Mouse (Mus musculus): ENCODE results near the gene Cnksr2.

The Cnksr2 gene

GRCm38 (mm10) chrX:158043057-158043843 lies at the start of gene Cnksr2:
Gene Cnksr2 (minus strand): TSS chrX:158043294.
- DNase-seq (ENCODE audit: low spot score in 2 of 2) = peak in 1 of 2 experiments; percentile 38

- no peak for DNase-seq (ENCODE audit: low spot score in 2 of 2)
Measured at GRCm38 (mm10) chrX:158043844-158044140, 698 bp upstream of the Cnksr2 start.

- DNase-seq (ENCODE audit: low spot score in 2 of 2) = peak in 1 of 2 experiments; percentile 35
Measured at GRCm38 (mm10) chrX:158042255-158043056, 638 bp downstream of the Cnksr2 start.

- peak in 1 of 2 experiments; percentile 2 for DNase-seq (ENCODE audit: low spot score in 2 of 2)
Measured at GRCm38 (mm10) chrX:158041703-158042102, 1.4 kb downstream of the Cnksr2 start.

GRCm38 (mm10) chrX:157951698-157952097 lies 91.4 kb downstream of the Cnksr2 start:
- DNase-seq (ENCODE audit: low spot score in 2 of 2) = no peak

GRCm38 (mm10) chrX:157949256-157949655 lies 93.8 kb downstream of the Cnksr2 start:
- DNase-seq (ENCODE audit: low spot score in 2 of 2) = no peak

- no peak for DNase-seq (ENCODE audit: low spot score in 2 of 2)
Measured at GRCm38 (mm10) chrX:157945121-157945520, 98.0 kb downstream of the Cnksr2 start.

- no peak for DNase-seq (ENCODE audit: low spot score in 2 of 2)
Measured at GRCm38 (mm10) chrX:157936611-157937010, 106.5 kb downstream of the Cnksr2 start.

GRCm38 (mm10) chrX:157920093-157920492 lies 123.0 kb downstream of the Cnksr2 start:
- DNase-seq (ENCODE audit: low spot score in 2 of 2) = no peak

- DNase-seq (ENCODE audit: low spot score in 2 of 2) = no peak
Measured at GRCm38 (mm10) chrX:157829983-157830382, 213.1 kb downstream of the Cnksr2 start.

GRCm38 (mm10) chrX:157818921-157819260 lies 224.2 kb downstream of the Cnksr2 start:
- DNase-seq (ENCODE audit: low spot score in 2 of 2) = peak in 1 of 2 experiments; percentile 5

- peak in 1 of 2 experiments; percentile 29 for DNase-seq (ENCODE audit: low spot score in 2 of 2)
Measured at GRCm38 (mm10) chrX:157818207-157818920, 224.7 kb downstream of the Cnksr2 start, which contains the start of gene Klhl34. Gene Klhl34 (plus strand): TSS chrX:157818435.

- peak in 1 of 2 experiments; percentile 28 for DNase-seq (ENCODE audit: low spot score in 2 of 2)
Measured at GRCm38 (mm10) chrX:157817571-157818206, 225.4 kb downstream of the Cnksr2 start.

- no peak for DNase-seq (ENCODE audit: low spot score in 2 of 2)
Measured at GRCm38 (mm10) chrX:157809721-157810120, 233.4 kb downstream of the Cnksr2 start.

- no peak for DNase-seq (ENCODE audit: low spot score in 2 of 2)
Measured at GRCm38 (mm10) chrX:157801669-157802068, 241.4 kb downstream of the Cnksr2 start.
